Mouse (Mus musculus) bone marrow, adult 2 months (tissue): ENCODE measurements around the gene Fcrlb.
"Not testable (repeated sequence)": the region's sequence is repeated elsewhere in the genome, so short reads cannot be mapped to it uniquely, and the experiment has no call there.

ENCODE experiments used
- CTCF ChIP-seq: fragments of 200-500 bp; IDR thresholded peaks from 2 replicates; pipeline ENCODE4 v1.5.1; 2011; ENCODE audit warnings: low read length, control low read depth; ENCODE audit not compliant: control insufficient read depth, insufficient read depth
- POLR2A ChIP-seq: fragments of 200-500 bp; IDR thresholded peaks from 2 replicates; pipeline ENCODE4 v1.6.1; 2011; ENCODE audit warnings: low read depth, mild to moderate bottlenecking, control low read depth, low read length, borderline replicate concordance; ENCODE audit not compliant: control insufficient read depth

DNA sequence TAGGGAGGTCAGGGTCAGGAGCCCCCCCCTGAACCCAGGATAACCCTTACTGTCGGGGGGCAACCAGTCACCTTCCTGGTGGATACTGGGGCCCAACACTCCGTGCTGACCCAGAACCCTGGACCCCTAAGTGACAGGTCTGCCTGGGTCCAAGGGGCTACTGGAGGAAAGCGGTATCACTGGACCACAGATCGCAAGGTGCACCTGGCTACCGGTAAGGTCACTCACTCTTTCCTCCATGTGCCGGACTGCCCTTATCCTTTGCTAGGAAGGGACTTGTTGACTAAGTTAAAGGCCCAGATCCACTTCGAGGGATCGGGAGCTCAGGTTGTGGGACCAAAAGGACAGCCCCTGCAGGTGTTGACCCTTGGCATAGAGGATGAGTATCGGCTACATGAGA is 31.4 kb upstream of the Fcrlb start:
- not testable (repeated sequence) for TF ChIP-seq POLR2A, CTCF
